Mouse (Mus musculus) forebrain, embryonic 13.5 days (tissue): Measurements from ENCODE around the gene Prpf8. TPM values are rescaled to one million over a fixed set of nuclear protein-coding genes. Genes with fewer than 3 reads are reported as not detected.

Experiments used
- ATAC-seq: fragments of 200-750 bp; cut with Nextera tagmentation; 2 replicates; pipeline ENCODE4 v1.8.0; 2017
- H3K27ac ChIP-seq: fragments of 300-500 bp; sonication (generic); 2 replicates; pipeline ENCODE4 v1.5.1; 2015; ENCODE audit warnings: inconsistent platforms, mild to moderate bottlenecking, moderate library complexity
- H3K27me3 ChIP-seq: fragments of 300-500 bp; sonication (generic); 2 replicates; pipeline ENCODE4 v1.6.1; 2015; ENCODE audit warnings: mild to moderate bottlenecking, inconsistent platforms
- H3K36me3 ChIP-seq: fragments of 300-500 bp; sonication (generic); 2 replicates; pipeline ENCODE4 v1.6.1; 2015; ENCODE audit warnings: mild to moderate bottlenecking, inconsistent platforms; ENCODE audit not compliant: poor library complexity, severe bottlenecking
- H3K4me1 ChIP-seq: fragments of 300-500 bp; sonication (generic); 2 replicates; pipeline ENCODE4 v1.6.1; 2015; ENCODE audit warnings: inconsistent platforms
- H3K4me2 ChIP-seq: fragments of 300-500 bp; sonication (generic); 2 replicates; pipeline ENCODE4 v1.6.1; 2015; ENCODE audit warnings: inconsistent platforms, mild to moderate bottlenecking, moderate library complexity
- H3K4me3 ChIP-seq: fragments of 300-500 bp; sonication (generic); 2 replicates; pipeline ENCODE4 v1.5.1; 2015; ENCODE audit warnings: mild to moderate bottlenecking, inconsistent platforms
- H3K9ac ChIP-seq: fragments of 300-500 bp; sonication (generic); 2 replicates; pipeline ENCODE4 v1.6.1; 2015; ENCODE audit warnings: mild to moderate bottlenecking, inconsistent platforms
- H3K9me3 ChIP-seq: fragments of 300-500 bp; sonication (generic); replicated peaks from 2 replicates; pipeline ENCODE4 v1.6.1; 2016; ENCODE audit warnings: inconsistent platforms
- WGBS: fragments of 180-500 bp; shearing (Covaris S2); methylation state at CpG from one replicate; pipeline ENCODE4 v1.1.7; 2015; 5-methylcytosine and 5-hydroxymethylcytosine counted together
- polyA plus RNA-seq: library from polyadenylated mRNA; unstranded; fragments of >200 nt; fragmentation: Nextera tagmentation; extraction: Ambion mirVana; gene quantifications from 2 replicates; pipeline ENCODE4 v1.2.1, GENCODE M21; 2015

The Prpf8 gene
- polyA plus RNA-seq, 1 experiment from 2014 or later, result 56.3 TPM

DNA sequence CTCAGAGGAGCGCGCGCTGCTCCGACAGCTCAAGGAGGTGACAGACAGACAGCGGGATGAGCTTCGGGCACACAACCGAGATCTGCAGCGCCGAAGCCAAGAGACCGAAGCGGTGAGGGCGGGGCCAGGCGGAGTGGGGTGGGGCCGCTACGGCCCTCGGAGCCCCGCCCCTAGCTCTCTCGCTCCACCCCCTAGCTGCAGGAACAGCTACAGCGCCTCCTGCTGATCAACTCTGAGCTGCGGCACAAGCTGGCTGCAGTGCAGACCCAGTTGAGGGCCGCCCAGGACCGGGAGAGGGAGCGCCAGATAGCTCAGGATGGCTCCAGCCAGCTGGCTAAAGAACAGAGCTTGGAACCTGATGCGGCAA lies 24.0 kb downstream of the Prpf8 start:
- WGBS, result 2% methylated on average over 24 of the region's 24 CpGs
- ATAC-seq, result peak; percentile 88
- Histone ChIP-seq H3K27ac (peak overlapping the region; percentile 67), H3K27me3 (no peaks in the 10 kb centered on the region), H3K4me1 (peaks cover 17% of the 10 kb centered on the region), H3K9ac (peak overlapping the region; percentile 74), H3K4me3 (peak overlapping the region; percentile 50), H3K9me3 (no peaks in the 10 kb centered on the region), H3K4me2 (peak overlapping the region; percentile 93), H3K36me3 (peaks cover 49% of the 10 kb centered on the region)

DNA sequence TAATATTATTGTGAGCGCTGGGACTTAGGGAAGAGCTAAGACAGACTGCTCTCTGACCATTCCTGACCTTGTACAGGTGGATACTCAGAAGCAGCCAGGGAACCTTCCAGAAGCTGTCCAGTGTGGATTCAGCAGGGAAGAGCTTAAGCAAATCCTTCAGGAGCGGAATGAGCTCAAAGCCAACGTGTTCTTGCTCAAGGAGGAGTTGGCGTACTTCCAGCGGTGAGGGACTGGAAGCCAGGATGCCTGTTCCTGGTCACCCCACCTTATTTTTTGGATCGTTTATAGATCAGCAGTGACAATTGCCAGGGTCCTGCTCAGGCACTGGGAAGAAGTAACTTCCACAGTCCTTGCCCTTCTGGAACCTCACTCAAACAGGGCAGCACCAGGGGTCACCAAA lies 24.6 kb downstream of the Prpf8 start:
- no peak for ATAC-seq
- Histone ChIP-seq H3K27me3 (no peaks in the 10 kb centered on the region), H3K27ac (no peak overlapping the region), H3K4me2 (peak overlapping the region; percentile 93), H3K4me1 (peaks cover 17% of the 10 kb centered on the region), H3K36me3 (peaks cover 43% of the 10 kb centered on the region), H3K9me3 (no peaks in the 10 kb centered on the region), H3K4me3 (no peak overlapping the region), H3K9ac (no peak overlapping the region)
- 88% methylated on average over 6 of the region's 6 CpGs for WGBS

DNA sequence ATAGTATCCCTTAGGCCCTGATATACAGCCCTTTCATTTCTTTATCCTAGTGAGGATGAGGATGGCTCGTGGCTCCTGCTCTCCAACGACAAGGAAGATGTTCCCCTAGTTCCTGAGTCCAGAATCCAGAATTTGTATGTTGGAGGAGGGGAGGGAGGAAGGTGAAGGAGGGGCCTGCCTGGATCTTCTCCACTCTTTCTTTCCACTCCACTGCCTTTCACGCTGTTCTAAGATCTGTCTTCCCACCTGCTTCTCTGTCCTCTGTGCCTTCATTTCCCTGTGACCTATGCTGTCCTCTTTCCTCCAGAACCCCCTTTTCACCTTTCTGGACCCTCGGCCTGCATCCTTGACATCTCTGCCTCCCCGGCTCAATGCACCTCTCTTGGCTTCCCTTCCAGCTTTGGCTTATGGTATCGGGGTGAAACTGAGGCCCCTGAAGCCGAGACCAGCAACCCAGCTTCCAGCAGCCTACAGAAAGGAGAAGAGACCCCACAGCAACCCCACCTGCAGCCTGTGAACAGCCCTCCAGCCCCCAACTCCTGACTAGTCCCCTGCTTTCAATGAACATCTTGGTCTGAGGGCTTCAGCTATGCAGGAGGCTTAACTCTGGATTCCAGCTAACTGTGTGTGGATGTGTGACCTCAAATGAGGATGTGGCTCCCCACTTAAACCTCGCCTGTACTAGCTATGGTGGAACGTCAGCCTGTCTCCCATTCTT lies 25.8 kb downstream of the Prpf8 start:
- Histone ChIP-seq H3K9ac (no peak overlapping the region), H3K4me2 (no peak overlapping the region), H3K36me3 (peaks cover 32% of the 10 kb centered on the region), H3K4me3 (no peak overlapping the region), H3K9me3 (no peaks in the 10 kb centered on the region), H3K27me3 (no peaks in the 10 kb centered on the region), H3K27ac (no peak overlapping the region), H3K4me1 (peaks cover 17% of the 10 kb centered on the region)
- WGBS, result 80% methylated on average over 9 of the region's 9 CpGs
- ATAC-seq, result no peak

DNA sequence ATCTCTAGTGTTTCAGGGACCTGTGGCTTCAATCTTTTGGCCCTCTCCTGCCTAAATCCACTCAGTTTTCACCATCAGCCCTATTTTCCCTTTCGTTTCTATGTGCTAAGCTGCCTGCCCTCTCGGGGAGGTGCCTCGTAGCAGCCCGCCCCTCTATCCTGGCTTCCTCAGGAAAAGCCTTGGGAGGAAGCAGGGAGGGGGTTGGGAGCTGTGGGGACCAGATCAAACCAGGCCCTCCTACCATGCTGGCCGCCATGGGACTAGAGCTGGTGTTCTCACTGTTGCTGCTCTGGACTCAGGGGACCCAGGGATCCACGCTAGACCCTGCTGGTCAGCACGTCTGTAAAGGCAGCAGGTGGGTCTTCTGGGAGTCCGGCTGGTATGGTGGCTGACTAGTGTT lies 26.7 kb downstream of the Prpf8 start, which contains the start of gene Scarf1:
TSS of gene Scarf1 (plus strand) at position 205 of the 400 bp plus-strand sequence.
- H3K9ac ChIP-seq, result no peak within 1 kb of the TSS
- no peak within 1 kb of the TSS for H3K27ac ChIP-seq
- WGBS, result 64% methylated on average over 8 of the region's 8 CpGs
- no peak within 1 kb of the TSS for H3K4me2 ChIP-seq
- no peaks in the 10 kb centered on the region for H3K9me3 ChIP-seq
- peaks cover 17% of the 10 kb centered on the region for H3K4me1 ChIP-seq
- no peaks in the 10 kb centered on the region for H3K27me3 ChIP-seq
- no peak within 1 kb of the TSS for H3K4me3 ChIP-seq
- no peak for ATAC-seq
- peaks cover 23% of the 10 kb centered on the region for H3K36me3 ChIP-seq

DNA sequence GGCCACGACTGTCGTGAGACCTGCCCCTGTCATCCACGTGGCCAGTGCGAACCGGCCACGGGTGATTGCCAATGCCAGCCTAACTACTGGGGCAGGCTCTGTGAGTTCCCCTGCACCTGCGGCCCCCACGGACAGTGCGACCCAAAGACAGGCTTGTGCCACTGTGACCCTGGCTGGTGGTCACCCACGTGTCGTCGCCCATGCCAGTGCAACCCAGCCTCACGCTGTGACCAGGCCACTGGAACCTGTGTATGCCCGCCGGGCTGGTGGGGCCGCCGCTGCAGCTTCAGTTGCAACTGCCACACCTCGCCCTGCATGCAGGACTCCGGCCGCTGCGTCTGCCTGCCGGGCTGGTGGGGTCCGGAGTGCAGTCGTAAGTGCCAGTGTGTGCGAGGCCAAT lies 28.6 kb downstream of the Prpf8 start:
- Histone ChIP-seq H3K4me1 (peaks cover 8% of the 10 kb centered on the region), H3K9ac (no peak overlapping the region), H3K9me3 (no peaks in the 10 kb centered on the region), H3K4me2 (no peak overlapping the region), H3K4me3 (no peak overlapping the region), H3K27ac (no peak overlapping the region), H3K27me3 (no peaks in the 10 kb centered on the region), H3K36me3 (0 out of 2 replicates have a peak, but pooled peaks cover 9% of the 10 kb centered on the region)
- ATAC-seq, result no peak
- 92% methylated on average over 25 of the region's 25 CpGs for WGBS

DNA sequence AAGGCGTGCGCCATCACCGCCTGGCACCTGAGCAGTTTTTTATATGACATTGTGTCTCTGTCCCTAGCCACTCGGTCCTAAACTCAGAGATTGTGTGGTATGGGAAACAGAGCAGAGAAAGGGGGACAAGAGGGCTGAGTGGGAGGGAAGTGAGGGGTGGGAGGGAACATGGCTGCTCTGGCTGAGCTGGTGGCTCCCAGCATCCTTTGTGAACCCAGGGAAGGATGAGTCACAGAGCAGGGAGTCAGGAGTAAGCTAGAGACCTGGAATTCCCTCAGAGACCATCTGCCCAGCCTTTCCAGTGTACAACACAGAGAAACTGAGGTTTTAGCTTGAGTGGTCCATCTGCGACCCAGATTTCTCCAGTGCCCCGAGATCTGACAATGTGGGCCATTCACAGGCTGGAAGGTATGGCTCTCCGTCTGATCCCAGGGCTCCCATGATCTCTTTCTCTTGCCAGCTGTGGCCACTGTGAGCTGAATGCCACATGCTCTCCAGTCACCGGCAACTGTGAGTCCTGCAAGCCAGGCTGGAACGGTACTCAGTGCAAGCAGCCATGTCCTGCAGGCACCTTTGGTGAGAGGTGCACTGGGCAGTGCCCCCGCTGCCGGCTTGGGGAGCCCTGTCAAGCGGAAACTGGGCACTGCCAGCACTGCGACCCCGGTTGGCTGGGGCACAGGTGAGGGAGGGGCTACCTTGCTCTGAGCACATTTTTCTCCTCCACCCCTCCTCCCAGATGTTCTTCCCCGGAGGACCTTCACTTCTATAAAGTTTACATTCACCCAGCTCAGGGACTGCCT lies 33.4 kb downstream of the Prpf8 start:
- Histone ChIP-seq H3K4me3 (no peak overlapping the region), H3K27me3 (no peaks in the 10 kb centered on the region), H3K27ac (no peak overlapping the region), H3K4me2 (no peak overlapping the region), H3K36me3 (no peaks in the 10 kb centered on the region), H3K9ac (no peak overlapping the region), H3K4me1 (no peaks in the 10 kb centered on the region), H3K9me3 (no peaks in the 10 kb centered on the region)
- no peak for ATAC-seq
- WGBS, result 80% methylated on average over 15 of the region's 15 CpGs

DNA sequence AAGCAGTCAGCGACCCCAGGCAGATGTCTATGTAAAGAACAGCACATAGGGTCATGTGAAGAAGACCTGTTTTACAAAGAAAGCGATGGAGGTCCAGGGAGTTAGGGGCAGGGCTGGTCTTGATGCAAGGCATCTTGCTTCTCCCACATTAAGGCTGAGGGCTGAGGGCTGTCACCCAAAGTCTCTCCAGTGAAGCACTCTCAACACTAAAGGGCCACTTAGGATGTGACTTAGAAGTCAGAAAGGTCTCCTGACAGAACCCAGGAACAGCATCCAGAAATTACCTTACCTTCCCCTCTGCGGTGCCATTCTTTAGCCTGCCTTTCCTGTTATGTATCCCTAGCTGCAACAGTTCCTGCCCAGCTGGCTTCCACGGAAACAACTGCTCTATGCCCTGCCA lies 35.0 kb downstream of the Prpf8 start:
- H3K9ac ChIP-seq, result no peak overlapping the region
- WGBS, result 86% methylated on average over 4 of the region's 4 CpGs
- no peaks in the 10 kb centered on the region for H3K27me3 ChIP-seq
- H3K27ac ChIP-seq, result no peak overlapping the region
- no peaks in the 10 kb centered on the region for H3K36me3 ChIP-seq
- H3K4me2 ChIP-seq, result no peak overlapping the region
- H3K4me3 ChIP-seq, result no peak overlapping the region
- ATAC-seq, result no peak
- no peaks in the 10 kb centered on the region for H3K4me1 ChIP-seq
- H3K9me3 ChIP-seq, result no peaks in the 10 kb centered on the region

DNA sequence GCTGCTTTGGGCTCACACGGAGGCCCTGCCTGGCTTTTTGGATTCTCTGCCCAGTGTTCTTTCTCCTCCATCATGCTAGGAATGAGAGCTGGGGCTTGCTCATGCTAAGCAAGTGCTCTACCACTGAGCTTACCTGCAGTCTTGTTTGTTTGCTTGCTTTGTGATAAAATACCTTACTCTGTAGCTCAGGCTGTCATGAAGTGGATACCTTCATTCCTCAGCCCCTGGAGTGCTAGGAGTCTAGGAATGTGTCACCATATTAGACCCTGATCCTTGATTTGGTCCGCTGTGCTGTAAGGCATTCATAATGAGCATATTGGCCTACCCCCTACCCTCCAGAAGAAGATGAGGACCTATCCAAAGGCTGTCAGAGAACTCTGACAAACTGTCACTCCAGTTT lies 36.2 kb downstream of the Prpf8 start:
- Histone ChIP-seq H3K9me3 (no peaks in the 10 kb centered on the region), H3K27me3 (no peaks in the 10 kb centered on the region), H3K4me3 (no peak overlapping the region), H3K4me1 (no peaks in the 10 kb centered on the region), H3K9ac (no peak overlapping the region), H3K4me2 (no peak overlapping the region), H3K27ac (no peak overlapping the region), H3K36me3 (no peaks in the 10 kb centered on the region)
- 84% methylated on average over 2 of the region's 2 CpGs for WGBS
- ATAC-seq, result no peak

DNA sequence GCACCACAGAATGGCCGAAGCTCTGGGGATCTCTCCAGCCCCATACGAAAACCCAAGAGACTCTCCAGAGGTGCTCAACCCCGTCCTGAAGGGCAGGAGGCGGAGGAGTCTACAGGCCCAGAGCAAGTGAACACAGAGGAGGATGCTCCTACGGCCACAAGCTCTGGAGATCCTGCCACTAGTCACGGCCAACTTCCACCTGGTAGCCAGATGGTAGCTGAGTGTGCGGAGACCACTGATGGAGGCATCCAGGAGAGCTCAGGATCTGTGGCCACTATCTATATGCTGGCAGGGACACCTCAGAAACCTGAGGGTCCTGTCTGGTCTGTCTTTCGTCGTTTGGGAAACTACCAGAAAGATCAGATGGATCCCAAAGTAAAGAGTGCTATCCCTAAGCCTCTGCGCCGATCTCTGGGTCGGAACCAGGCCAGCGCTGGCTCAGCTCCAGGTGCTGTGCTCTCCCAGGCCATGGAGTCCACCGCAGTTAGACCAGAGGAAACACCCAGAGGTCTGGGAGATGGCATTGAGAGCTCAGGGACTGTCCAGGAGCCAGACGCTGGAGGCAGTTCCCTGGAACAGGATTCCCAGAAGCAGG lies 39.0 kb downstream of the Prpf8 start:
- Histone ChIP-seq H3K4me1 (no peaks in the 10 kb centered on the region), H3K27ac (no peak overlapping the region), H3K9ac (no peak overlapping the region), H3K9me3 (no peaks in the 10 kb centered on the region), H3K4me3 (no peak overlapping the region), H3K4me2 (no peak overlapping the region), H3K27me3 (no peaks in the 10 kb centered on the region), H3K36me3 (no peaks in the 10 kb centered on the region)
- 89% methylated on average over 15 of the region's 15 CpGs for WGBS
- ATAC-seq, result no peak

DNA sequence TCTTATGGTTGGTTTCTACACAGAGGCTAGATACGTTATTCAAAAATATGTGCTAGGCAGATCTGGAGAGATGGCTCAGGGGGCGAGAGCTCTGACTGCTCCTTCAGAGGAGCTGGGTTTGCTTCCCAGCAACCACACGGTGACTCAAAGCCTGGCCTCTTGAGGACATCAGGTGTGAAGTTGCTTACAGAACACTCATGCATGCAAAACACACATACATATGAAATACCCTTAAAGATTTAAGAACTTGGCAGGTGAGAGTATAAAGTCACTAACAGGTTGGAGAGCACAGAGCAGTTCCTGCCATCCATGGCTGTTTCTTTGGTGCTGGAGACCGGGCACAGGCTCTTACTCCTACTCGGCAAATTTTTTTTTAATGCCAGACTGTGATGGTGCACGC lies 40.3 kb downstream of the Prpf8 start:
- H3K4me2 ChIP-seq, result no peak overlapping the region
- no peaks in the 10 kb centered on the region for H3K4me1 ChIP-seq
- ATAC-seq, result no peak
- H3K27me3 ChIP-seq, result no peaks in the 10 kb centered on the region
- WGBS, result 89% methylated on average over 6 of the region's 6 CpGs
- H3K9me3 ChIP-seq, result no peaks in the 10 kb centered on the region
- H3K27ac ChIP-seq, result no peak overlapping the region
- H3K36me3 ChIP-seq, result no peaks in the 10 kb centered on the region
- no peak overlapping the region for H3K4me3 ChIP-seq
- H3K9ac ChIP-seq, result no peak overlapping the region

DNA sequence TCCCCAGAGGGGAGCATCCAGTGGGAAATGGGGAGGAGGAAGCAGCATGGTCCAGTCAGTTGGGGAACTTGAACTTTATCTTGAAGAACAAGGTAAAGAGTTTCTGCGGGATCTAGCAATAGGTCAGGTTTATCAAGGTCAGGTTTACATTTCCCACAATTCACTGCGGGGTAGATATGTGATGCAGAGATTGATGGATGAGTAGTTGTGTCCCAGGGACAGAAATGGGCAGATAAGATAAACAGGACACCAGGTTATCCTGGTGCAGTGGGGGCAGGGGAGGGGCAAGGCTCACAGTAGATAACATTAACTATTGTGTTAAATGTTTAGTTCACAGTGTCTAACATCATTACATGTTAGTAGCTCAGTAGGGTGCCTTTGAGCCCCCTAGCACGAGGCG lies 43.2 kb downstream of the Prpf8 start:
- H3K4me1 ChIP-seq, result peaks cover 22% of the 10 kb centered on the region
- WGBS, result 54% methylated on average over 4 of the region's 4 CpGs
- no peak overlapping the region for H3K4me3 ChIP-seq
- H3K4me2 ChIP-seq, result no peak overlapping the region; the same call in 1 of the 2 replicates
- H3K27me3 ChIP-seq, result no peaks in the 10 kb centered on the region
- no peak for ATAC-seq
- H3K36me3 ChIP-seq, result no peaks in the 10 kb centered on the region
- no peak overlapping the region for H3K27ac ChIP-seq
- no peaks in the 10 kb centered on the region for H3K9me3 ChIP-seq
- no peak overlapping the region for H3K9ac ChIP-seq

DNA sequence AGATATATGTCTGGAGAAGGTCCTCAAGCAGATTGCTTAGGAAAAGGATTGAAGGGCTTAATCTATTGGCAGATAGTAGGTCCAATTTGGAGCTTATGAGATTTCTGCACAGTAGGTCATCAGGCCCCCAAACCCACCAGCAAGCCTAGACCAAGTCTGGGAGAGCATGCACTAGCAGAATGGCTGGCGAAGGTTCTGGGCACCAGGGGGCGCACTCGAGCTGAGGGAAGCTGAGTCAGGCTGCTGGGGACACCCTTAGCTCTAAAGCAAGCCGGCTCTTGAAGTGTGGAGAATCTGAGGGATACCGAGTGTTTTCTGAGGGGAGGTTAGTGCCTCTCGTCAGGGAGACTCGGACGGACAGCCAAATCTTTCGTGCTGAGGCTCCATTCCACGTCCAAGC lies 43.7 kb downstream of the Prpf8 start:
- H3K36me3 ChIP-seq, result no peaks in the 10 kb centered on the region
- ATAC-seq, result peak; percentile 44
- WGBS, result 0% methylated on average over 10 of the region's 10 CpGs
- peak overlapping the region; percentile 98 for H3K4me2 ChIP-seq
- H3K9me3 ChIP-seq, result no peaks in the 10 kb centered on the region
- H3K9ac ChIP-seq, result peak overlapping the region; percentile 94
- peak overlapping the region; percentile 97 for H3K27ac ChIP-seq
- no peaks in the 10 kb centered on the region for H3K27me3 ChIP-seq
- peak overlapping the region; percentile 72 for H3K4me3 ChIP-seq
- H3K4me1 ChIP-seq, result peaks cover 27% of the 10 kb centered on the region
